Mouse (Mus musculus): Measurements from ENCODE around the gene Mmachc. TPM values are rescaled to one million over a fixed set of nuclear protein-coding genes. Genes with fewer than 3 reads are reported as not detected.

Mmachc gene
- total RNA-seq (2023) = 1 to 10 TPM; 3.2 to 3.5 TPM

GRCm38 (mm10) chr4:116708201-116708764 is at the start of gene Mmachc, which contains the start of gene Ccdc163:
Mmachc (minus strand) TSS chr4:116708406.
Ccdc163 (plus strand) TSS chr4:116708509.

GRCm38 (mm10) chr4:116720343-116721097 is 12.3 kb upstream of the Mmachc start, which contains the start of gene Tesk2:
Tesk2 (plus strand) TSS chr4:116720948.

DNA sequence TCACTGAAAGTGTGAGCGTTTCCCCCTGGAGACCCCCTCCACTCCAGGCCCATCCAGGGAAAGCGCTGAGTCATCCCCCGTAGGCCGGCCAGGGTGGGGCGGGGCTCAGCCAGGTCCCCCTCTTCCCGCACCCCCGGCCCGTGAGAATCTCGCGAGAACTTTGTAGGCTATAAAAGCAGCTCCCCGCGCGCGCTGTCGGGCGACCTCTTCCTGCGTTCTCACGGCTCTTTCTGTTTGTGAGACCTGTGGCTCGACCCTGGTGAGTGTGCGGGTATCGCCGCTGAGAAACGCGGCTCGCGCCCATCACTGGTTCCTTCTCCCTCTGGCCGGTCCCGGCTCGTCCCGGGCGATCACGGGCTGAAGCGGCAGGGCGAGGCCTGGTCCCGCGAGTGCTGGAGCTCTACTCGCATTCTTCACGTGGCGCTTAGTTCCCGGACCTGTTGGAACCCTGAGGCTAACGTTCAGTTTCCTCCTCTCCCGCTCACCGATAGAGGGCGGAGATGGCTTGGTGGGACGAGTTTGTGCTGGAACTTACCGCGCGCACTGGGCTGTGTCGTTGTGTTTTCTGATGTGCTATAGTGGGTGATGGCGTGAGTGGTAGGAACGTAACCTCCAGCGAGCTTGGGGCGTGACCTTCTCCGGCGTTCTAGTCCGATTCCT is 22.7 kb downstream of the Mmachc start, which contains the start of gene Prdx1:
Prdx1 (plus strand) TSS at position 143 of the 660 bp plus-strand sequence.

Other genes with a start within 250 kb of the Mmachc start
- 10 to 100 TPM; 17.9 to 24.4 TPM for gene Mast2, start 244.2 kb downstream of the Mmachc start, total RNA-seq (2023)
- 1 to 10 TPM; 6.0 to 6.3 TPM for gene Ipp, start 200.9 kb downstream of the Mmachc start, total RNA-seq (2023)
- 1 to 10 TPM; 8.1 to 8.2 TPM for gene Tmem69, start 152.5 kb downstream of the Mmachc start, total RNA-seq (2023)
- gene Gpbp1l1, start 150.7 kb downstream of the Mmachc start, total RNA-seq (2023) = 10 to 100 TPM; 75.7 to 79.6 TPM
- gene Ccdc17, start 111.8 kb downstream of the Mmachc start, total RNA-seq (2023) = 1 to 10 TPM; 8.1 to 8.5 TPM
- gene Nasp, start 80.5 kb downstream of the Mmachc start, total RNA-seq (2023) = 10 to 100 TPM; 52.7 to 57.8 TPM
- gene Akr1a1, start 56.7 kb downstream of the Mmachc start, total RNA-seq (2023) = 100 to 1,000 TPM; 246 to 288 TPM
- 100 to 1,000 TPM; 102 to 170 TPM for gene Prdx1, start 22.9 kb downstream of the Mmachc start, total RNA-seq (2023)
- 10 to 100 TPM; 12.0 to 18.3 TPM for gene Ccdc163, start 103 bp upstream of the Mmachc start, total RNA-seq (2023)
- 10 to 100 TPM; 35.6 to 37.0 TPM for gene Tesk2, start 12.5 kb upstream of the Mmachc start, total RNA-seq (2023)
- gene Toe1, start 99.2 kb upstream of the Mmachc start, total RNA-seq (2023) = 10 to 100 TPM; 15.3 TPM
- 1 to 10 TPM; 6.1 to 6.8 TPM for gene Mutyh, start 99.3 kb upstream of the Mmachc start, total RNA-seq (2023)
- not detected for gene Hpdl, start 113.3 kb upstream of the Mmachc start, total RNA-seq (2023)
- under 1 TPM in 1 of 2 experiments, not detected in 1; 0.07 TPM for gene Zswim5, start 169.0 kb upstream of the Mmachc start, total RNA-seq (2023)